In genomic region chr15:82338593-82339112, GRCm38 (mm10) we compare ENCODE assay signal across 7 mouse cellular contexts. TPM values are rescaled to one million over a fixed set of nuclear protein-coding genes. Genes with fewer than 3 reads are reported as not detected.
DNase-seq lines count a peak whose midpoint lies in the region; ATAC-seq lines count a peak whose summit lies in the region.

Naga (minus strand) TSS chr15:82338925.
Pheta2 (plus strand) TSS chr15:82338942.
Smdt1 (plus strand) TSS chr15:82338959.

- H3K4me1 ChIP-seq in embryonic facial prominence, embryonic 11.5 days (ENCODE audit: control insufficient read depth, insufficient read depth, low read length), result no peaks in the 10 kb centered on the region
- peaks cover 54% of the 10 kb centered on the region for H3K4me1 ChIP-seq in limb, embryonic 10.5 days
- H3K4me1 ChIP-seq in midbrain, embryonic 13.5 days (replicated peaks), result peaks cover 29% of the 10 kb centered on the region

- H3K36me3 ChIP-seq in embryonic facial prominence, embryonic 11.5 days (replicated peaks; ENCODE audit: control insufficient read depth, insufficient read depth, low read depth, low read length), result no peaks in the 10 kb centered on the region
- peaks cover 29% of the 10 kb centered on the region for H3K36me3 ChIP-seq in limb, embryonic 10.5 days
- peaks cover 18% of the 10 kb centered on the region for H3K36me3 ChIP-seq in midbrain, embryonic 13.5 days

- ATAC-seq in embryonic facial prominence, embryonic 11.5 days (replicated peaks; ENCODE audit: insufficient number of reproducible peaks, low FRiP score, low TSS enrichment, low read depth), result peak; percentile 76
- ATAC-seq in granulocyte monocyte progenitor cell, adult 5-6 weeks (replicated peaks; ENCODE audit: poor library complexity, severe bottlenecking), result peak; percentile 76
- ATAC-seq in midbrain, embryonic 13.5 days, result peak; percentile 84

- peak within 1 kb of the TSS; percentile 52 for H3K4me3 ChIP-seq in embryonic facial prominence, embryonic 11.5 days (ENCODE audit: low read depth, low read length)
- peak within 1 kb of the TSS; percentile 67 for H3K4me3 ChIP-seq in limb, embryonic 10.5 days
- peak within 1 kb of the TSS; percentile 54 for H3K4me3 ChIP-seq in midbrain, embryonic 13.5 days (replicated peaks)

- WGBS in embryonic facial prominence, embryonic 11.5 days, result under 1% methylated on average over 41 of the region's 41 CpGs
- WGBS in limb, embryonic 10.5 days, result under 1% methylated on average over 41 of the region's 41 CpGs
- WGBS in midbrain, embryonic 13.5 days, result under 1% methylated on average over 41 of the region's 41 CpGs

- no peak within 1 kb of the TSS for H3K27ac ChIP-seq in embryonic facial prominence, embryonic 11.5 days (replicated peaks; ENCODE audit: low read depth, low read length)
- peak within 1 kb of the TSS; percentile 85 for H3K27ac ChIP-seq in limb, embryonic 10.5 days
- H3K27ac ChIP-seq in midbrain, embryonic 13.5 days, result 0 out of 2 replicates have a peak within 1 kb of the TSS, but pooled peaks have one; percentile 5

- peak within 1 kb of the TSS; percentile 62 for H3K9ac ChIP-seq in embryonic facial prominence, embryonic 11.5 days (replicated peaks; ENCODE audit: low read length)
- peak within 1 kb of the TSS; percentile 67 for H3K9ac ChIP-seq in midbrain, embryonic 13.5 days (replicated peaks)

- peak; percentile 99 for DNase-seq in adrenal gland, postnatal 14 days
- peak; percentile 97 for DNase-seq in embryonic facial prominence, embryonic 11.5 days (ENCODE audit: low spot score)
- DNase-seq in kidney, adult 11 months, result peak; percentile 97
- peak; percentile 99 for DNase-seq in limb, embryonic 10.5 days (ENCODE audit: low spot score)
- DNase-seq in spleen, adult 12 weeks (ENCODE audit: low spot score), result peak; percentile 99

- H3K4me2 ChIP-seq in embryonic facial prominence, embryonic 11.5 days (ENCODE audit: low read depth, low read length), result peak within 1 kb of the TSS; percentile 62
- H3K4me2 ChIP-seq in midbrain, embryonic 13.5 days (replicated peaks), result peak within 1 kb of the TSS; percentile 66

- H3K27me3 ChIP-seq in embryonic facial prominence, embryonic 11.5 days (ENCODE audit: control insufficient read depth, insufficient read depth, low read length), result peaks cover 4% of the 10 kb centered on the region; the same call in 1 of the 2 replicates
- H3K27me3 ChIP-seq in limb, embryonic 10.5 days (ENCODE audit: low read depth, poor library complexity, severe bottlenecking), result peaks cover 26% of the 10 kb centered on the region
- peaks cover 24% of the 10 kb centered on the region for H3K27me3 ChIP-seq in midbrain, embryonic 13.5 days

- H3K9me3 ChIP-seq in embryonic facial prominence, embryonic 11.5 days (replicated peaks; ENCODE audit: control insufficient read depth, low read length), result no peaks in the 10 kb centered on the region
- no peaks in the 10 kb centered on the region for H3K9me3 ChIP-seq in limb, embryonic 10.5 days (replicated peaks)
- no peaks in the 10 kb centered on the region for H3K9me3 ChIP-seq in midbrain, embryonic 13.5 days

RNA-seq across cellular contexts. Expression of gene Naga, which starts in this region (rescaled TPM):
- 59.5 and 62.1 TPM in 2 replicates for total RNA-seq in adrenal gland, postnatal 14 days (2021)
- polyA plus RNA-seq in embryonic facial prominence, embryonic 11.5 days (2014; fragmentation: Nextera tagmentation; extraction: Ambion mirVana), result 26.9 and 30.6 TPM in 2 replicates
- 45.0 and 63.1 TPM in 2 replicates for total RNA-seq in granulocyte monocyte progenitor cell, adult 5-6 weeks (2014; fragmentation: Nextera tagmentation)
- total RNA-seq in granulocyte monocyte progenitor cell, adult 5-6 weeks (2017), result 34.0 and 50.4 TPM in 2 replicates
- 19.0 and 29.2 TPM in 2 replicates for polyA plus RNA-seq in limb, embryonic 10.5 days (2016; fragmentation: Nextera tagmentation; extraction: Ambion mirVana)
- 18.1 and 22.7 TPM in 2 replicates for polyA plus RNA-seq in midbrain, embryonic 13.5 days (2015; fragmentation: Nextera tagmentation; extraction: Ambion mirVana)

RNA-seq across cellular contexts. Expression of gene Pheta2, which starts in this region (rescaled TPM):
- total RNA-seq in adrenal gland, postnatal 14 days (2021), result 1.8 and 2.1 TPM in 2 replicates
- polyA plus RNA-seq in embryonic facial prominence, embryonic 11.5 days (2014; fragmentation: Nextera tagmentation; extraction: Ambion mirVana), result 3.6 and 3.7 TPM in 2 replicates
- total RNA-seq in granulocyte monocyte progenitor cell, adult 5-6 weeks (2014; fragmentation: Nextera tagmentation), result 2.7 and 5.4 TPM in 2 replicates
- total RNA-seq in granulocyte monocyte progenitor cell, adult 5-6 weeks (2017), result 1.9 and 4.1 TPM in 2 replicates
- 5.4 and 7.4 TPM in 2 replicates for polyA plus RNA-seq in limb, embryonic 10.5 days (2016; fragmentation: Nextera tagmentation; extraction: Ambion mirVana)
- polyA plus RNA-seq in midbrain, embryonic 13.5 days (2015; fragmentation: Nextera tagmentation; extraction: Ambion mirVana), result 0.99 and 1.5 TPM in 2 replicates

RNA-seq across cellular contexts. Expression of gene Smdt1, which starts in this region (rescaled TPM):
- 177 and 179 TPM in 2 replicates for total RNA-seq in adrenal gland, postnatal 14 days (2021)
- 214 and 227 TPM in 2 replicates for polyA plus RNA-seq in embryonic facial prominence, embryonic 11.5 days (2014; fragmentation: Nextera tagmentation; extraction: Ambion mirVana)
- total RNA-seq in granulocyte monocyte progenitor cell, adult 5-6 weeks (2014; fragmentation: Nextera tagmentation), result 192 and 201 TPM in 2 replicates
- 84.4 and 94.6 TPM in 2 replicates for total RNA-seq in granulocyte monocyte progenitor cell, adult 5-6 weeks (2017)
- polyA plus RNA-seq in limb, embryonic 10.5 days (2016; fragmentation: Nextera tagmentation; extraction: Ambion mirVana), result 211 and 212 TPM in 2 replicates
- 303 and 324 TPM in 2 replicates for polyA plus RNA-seq in midbrain, embryonic 13.5 days (2015; fragmentation: Nextera tagmentation; extraction: Ambion mirVana)
